Comparison of ENCODE assay signal across 35 mouse cellular contexts in genomic region chr1:36113670-36114069, GRCm38 (mm10).
"Had no signal": no experiment of that assay in that cellular context is flagged by ENCODE, and none has a peak within 500 bp of the region (broad histone marks: within the 10 kb centered on the region; RNA-seq: fewer than 3 reads in every experiment).

No protein-coding gene starts in this region.

- H3K4me2 ChIP-seq: heart, embryonic 11.5 days; heart, embryonic 12.5 days; heart, embryonic 13.5 days; heart, embryonic 15.5 days; hindbrain, embryonic 12.5 days; hindbrain, embryonic 13.5 days; hindbrain, embryonic 14.5 days; hindbrain, embryonic 15.5 days; intestine, embryonic 15.5 days; kidney, embryonic 15.5 days had no signal

- H3K27ac ChIP-seq: heart, embryonic 10.5 days; heart, embryonic 13.5 days; heart, embryonic 15.5 days; hindbrain, embryonic 10.5 days; hindbrain, embryonic 12.5 days; hindbrain, embryonic 13.5 days; hindbrain, embryonic 14.5 days; hindbrain, embryonic 15.5 days; hindbrain, postnatal 0 days; intestine, embryonic 15.5 days; kidney, embryonic 15.5 days; kidney, postnatal 0 days; layer of hippocampus, adult 2 months had no signal

- H3K27me3 ChIP-seq: heart, embryonic 12.5 days; heart, embryonic 13.5 days; heart, embryonic 15.5 days; hindbrain, embryonic 12.5 days; hindbrain, embryonic 13.5 days; hindbrain, embryonic 15.5 days; intestine, embryonic 15.5 days; kidney, embryonic 15.5 days had no signal

- H3K9me3 ChIP-seq: heart, embryonic 10.5 days; heart, embryonic 12.5 days; heart, embryonic 13.5 days; heart, embryonic 15.5 days; hindbrain, embryonic 10.5 days; hindbrain, embryonic 12.5 days; hindbrain, embryonic 13.5 days; hindbrain, embryonic 15.5 days; intestine, embryonic 15.5 days; kidney, embryonic 15.5 days had no signal

- ATAC-seq: hindbrain, embryonic 16.5 days; hindbrain, postnatal 0 days; inflammation-experienced regulatory T-cells, adult 6 months; intestine, embryonic 15.5 days; intestine, embryonic 16.5 days; intestine, postnatal 0 days had no signal

- H3K4me1 ChIP-seq: heart, embryonic 15.5 days; hindbrain, embryonic 12.5 days; hindbrain, embryonic 13.5 days; hindbrain, embryonic 15.5 days; intestine, embryonic 15.5 days; kidney, embryonic 15.5 days had no signal

- H3K9ac ChIP-seq: heart, embryonic 12.5 days; heart, embryonic 13.5 days; heart, embryonic 15.5 days; hindbrain, embryonic 12.5 days; hindbrain, embryonic 13.5 days; hindbrain, embryonic 14.5 days; hindbrain, embryonic 15.5 days; intestine, embryonic 15.5 days; kidney, embryonic 15.5 days had no signal

- H3K4me3 ChIP-seq: heart, embryonic 10.5 days; heart, embryonic 12.5 days; heart, embryonic 13.5 days; heart, embryonic 15.5 days; hindbrain, embryonic 10.5 days; hindbrain, embryonic 12.5 days; hindbrain, embryonic 13.5 days; hindbrain, embryonic 15.5 days; intestine, embryonic 15.5 days; kidney, embryonic 15.5 days; layer of hippocampus, adult 2 months had no signal

- DNase-seq: heart, postnatal 10 days; heart, postnatal 14 days; heart, postnatal 36 days; heart, postnatal 4 days; kidney, adult 11 months; kidney, adult 18-20 months; kidney, adult 2 months; kidney, adult 8-10 months; kidney, adult 9 months; kidney, postnatal 10 days; kidney, postnatal 14 days; kidney, postnatal 25 days; kidney, postnatal 36 days; kidney, postnatal 4 days; layer of hippocampus, adult 9-11 months; layer of hippocampus, postnatal 36 days had no signal

- H3K36me3 ChIP-seq: heart, embryonic 10.5 days; heart, embryonic 12.5 days; heart, embryonic 13.5 days; heart, embryonic 15.5 days; hindbrain, embryonic 10.5 days; hindbrain, embryonic 12.5 days; hindbrain, embryonic 13.5 days; hindbrain, embryonic 15.5 days; intestine, embryonic 15.5 days; kidney, embryonic 15.5 days had no signal
